Comparison of ENCODE assay signal across 9 mouse cellular contexts in the genomic region with DNA sequence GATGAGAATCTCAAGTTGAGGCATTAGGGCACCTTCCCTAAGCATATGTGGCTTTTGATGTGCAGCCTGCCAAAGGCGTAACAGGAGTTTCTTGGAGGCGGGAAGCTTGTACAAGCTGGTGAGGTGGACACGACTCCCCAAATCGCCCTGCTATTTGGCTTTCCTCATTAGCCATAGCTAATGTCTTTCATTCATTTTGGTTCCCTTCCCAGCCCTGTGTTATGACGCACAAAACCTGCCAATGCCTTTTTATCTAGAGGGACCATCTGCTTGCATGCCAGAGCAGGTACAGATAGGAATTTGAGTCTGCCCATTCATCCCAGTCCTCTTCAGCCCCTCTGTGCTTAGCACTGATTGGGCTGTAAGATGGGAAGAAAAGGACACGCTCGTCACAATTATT. TPM values are rescaled to one million over a fixed set of nuclear protein-coding genes. Genes with fewer than 3 reads are reported as not detected.
A peak's percentile ranks its signal among the peaks of the same experiment; 100 is the strongest.
DNase-seq lines count a peak whose midpoint lies in the region; ATAC-seq and TF ChIP-seq lines count a peak whose summit lies in the region.
"Had no signal": no experiment of that assay in that cellular context is flagged by ENCODE, and none has a peak within 500 bp of the region (broad histone marks: within the 10 kb centered on the region; RNA-seq: fewer than 3 reads in every experiment).

No protein-coding gene starts in this region.

- no peak overlapping the region for H3K4me3 ChIP-seq in kidney, adult 2 months (ENCODE audit: insufficient read depth, low read depth, low read length)
- no peak overlapping the region for H3K4me3 ChIP-seq in kidney, embryonic 14.5 days (ENCODE audit: low read length)
- H3K4me3 ChIP-seq in liver, postnatal 0 days (ENCODE audit: low read depth, low read length) = no peak overlapping the region

- H3K4me1 ChIP-seq in kidney, adult 2 months (ENCODE audit: control insufficient read depth, insufficient read depth, low read length) = peaks cover 65% of the 10 kb centered on the region
- 0 out of 2 replicates have a peak, but pooled peaks cover 8% of the 10 kb centered on the region for H3K4me1 ChIP-seq in kidney, embryonic 14.5 days (ENCODE audit: control insufficient read depth, insufficient read depth, low read length)
- peaks cover 37% of the 10 kb centered on the region for H3K4me1 ChIP-seq in liver, postnatal 0 days (ENCODE audit: insufficient read depth)

- no peak overlapping the region for H3K9ac ChIP-seq in kidney, embryonic 14.5 days (ENCODE audit: low read depth, low read length)
- H3K9ac ChIP-seq in liver, postnatal 0 days (replicated peaks) = no peak overlapping the region

- H3K36me3 ChIP-seq in kidney, adult 2 months (ENCODE audit: control insufficient read depth, insufficient read depth, low read length) = peaks cover 19% of the 10 kb centered on the region
- H3K36me3 ChIP-seq in kidney, embryonic 14.5 days (ENCODE audit: control insufficient read depth, insufficient read depth, low read length) = peaks cover 7% of the 10 kb centered on the region; the same call in 1 of the 2 replicates
- no peaks in the 10 kb centered on the region for H3K36me3 ChIP-seq in liver, postnatal 0 days (replicated peaks; ENCODE audit: insufficient read depth, low read length)

- no peak for TF ChIP-seq CTCF in kidney, adult 2 months (conservative IDR thresholded peaks at IDR 0.05; ENCODE audit: insufficient read depth, insufficient read length, low read depth, low read length)
- TF ChIP-seq CTCF in liver, postnatal 0 days (IDR thresholded peaks at IDR 0.05; ENCODE audit: low read depth) = no peak

- H3K9me3 ChIP-seq in kidney, embryonic 14.5 days (ENCODE audit: control insufficient read depth, low read length) = no peaks in the 10 kb centered on the region
- no peaks in the 10 kb centered on the region for H3K9me3 ChIP-seq in liver, postnatal 0 days (ENCODE audit: low read length)

- TF ChIP-seq POLR2A in kidney, adult 2 months (IDR thresholded peaks at IDR 0.05; ENCODE audit: low read depth, low read length) = no peak

- TF ChIP-seq EP300 in liver, postnatal 0 days (IDR thresholded peaks at IDR 0.05; ENCODE audit: low read depth) = peak; percentile 79

- WGBS in kidney, adult 2 months = 53% methylated on average over 7 of the region's 7 CpGs
- 80% methylated on average over 7 of the region's 7 CpGs for WGBS in kidney, embryonic 14.5 days
- 65% methylated on average over 7 of the region's 7 CpGs for WGBS in liver, postnatal 0 days (ENCODE audit: insufficient replicate concordance)

- no peaks in the 10 kb centered on the region for H3K27me3 ChIP-seq in kidney, adult 2 months (replicated peaks; ENCODE audit: control insufficient read depth, insufficient read depth, low read length)
- H3K27me3 ChIP-seq in kidney, embryonic 14.5 days (ENCODE audit: control insufficient read depth, insufficient read depth, low read length) = no peaks in the 10 kb centered on the region
- no peaks in the 10 kb centered on the region for H3K27me3 ChIP-seq in liver, postnatal 0 days (ENCODE audit: insufficient read depth, low read length)

- H3K27ac ChIP-seq in kidney, adult 2 months (ENCODE audit: insufficient read depth, low read depth, low read length) = peak overlapping the region; percentile 97
- H3K27ac ChIP-seq in kidney, embryonic 14.5 days (ENCODE audit: low read depth, low read length) = no peak overlapping the region
- H3K27ac ChIP-seq in liver, postnatal 0 days (ENCODE audit: low read depth) = peak overlapping the region; percentile 53

- ATAC-seq in kidney, embryonic 14.5 days (ENCODE audit: low FRiP score, low TSS enrichment) = no peak
- peak; percentile 26; the same call in 1 of the 2 replicates for ATAC-seq in liver, postnatal 0 days

- no peak overlapping the region for H3K4me2 ChIP-seq in kidney, embryonic 14.5 days (replicated peaks; ENCODE audit: low read depth, low read length)
- H3K4me2 ChIP-seq in liver, postnatal 0 days (ENCODE audit: low read depth, low read length) = no peak overlapping the region

- DNase-seq in kidney, adult 2 months = peak; percentile 28
- DNase-seq in cerebellum, adult 11 months = peak; percentile 28
- DNase-seq in cerebellum, adult 9-11 months = peak; percentile 61
- no peak for DNase-seq in liver, postnatal 0 days
- DNase-seq in adrenal gland, postnatal 36 days = no peak
- DNase-seq in embryo, embryonic 9.5 days (ENCODE audit: extremely low spot score) = no peak
- DNase-seq: retina, postnatal 1 day; thymus, postnatal 25 days had no signal

RNA-seq across cellular contexts. Expression of a gene that starts 40.2 kb away (rescaled TPM):
- 609 and 859 TPM in 2 replicates for polyA plus RNA-seq in kidney, adult 2 months (2012; rRNA removed)
- polyA plus RNA-seq in kidney, embryonic 14.5 days (2014; fragmentation: Nextera tagmentation; extraction: Ambion mirVana) = 31.9 and 60.1 TPM in 2 replicates
- 6.4 and 7.9 TPM in 2 replicates for polyA plus RNA-seq in liver, postnatal 0 days (2015; fragmentation: Nextera tagmentation; extraction: Ambion mirVana)
- 100 to 1,000 TPM; 434 to 635 TPM for total RNA-seq in adrenal gland, postnatal 36 days (2021)

Comparison
In these comparisons a context has a peak if more than half of its experiments do, and no peak if none do; other contexts are left out.
1. DNase-seq: peak in kidney, adult 2 months (single experiment), cerebellum, adult 11 months (single experiment) and cerebellum, adult 9-11 months (single experiment); none in liver, postnatal 0 days (single experiment), adrenal gland, postnatal 36 days (0 of 2) and embryo, embryonic 9.5 days (single experiment).